22 mouse cellular contexts compared by ENCODE assay signal in genomic region chr8:69923986-69924385, GRCm38 (mm10). TPM values are rescaled to one million over a fixed set of nuclear protein-coding genes. Genes with fewer than 3 reads are reported as not detected.
DNase-seq lines count a peak whose midpoint lies in the region; ATAC-seq lines count a peak whose summit lies in the region.
"Had no signal": no experiment of that assay in that cellular context is flagged by ENCODE, and none has a peak within 500 bp of the region (broad histone marks: within the 10 kb centered on the region; RNA-seq: fewer than 3 reads in every experiment).

No protein-coding gene starts in this region.

- no peak for DNase-seq in liver, embryonic 11.5 days (ENCODE audit: low spot score)
- DNase-seq in liver, result no peak
- no peak for DNase-seq in liver, embryonic 13.5 days
- no peak for DNase-seq in kidney, postnatal 14 days
- no peak for DNase-seq in kidney, adult 9 months
- no peak for DNase-seq in frontal cortex, postnatal 36 days (ENCODE audit: low spot score in 2 of 2)
- DNase-seq: adrenal gland, adult 8-10 months; adrenal gland, postnatal 25 days; cerebellum, adult 18-20 months; cerebellum, adult 9-10 months; cerebellum, postnatal 14 days; forebrain, postnatal 0 days; gastrocnemius, postnatal 25 days; heart, adult 2 months; heart, postnatal 14 days; heart, postnatal 4 days had no signal

- no peak overlapping the region for H3K27ac ChIP-seq in liver, embryonic 11.5 days (ENCODE audit: low read depth, low read length)
- H3K27ac ChIP-seq in liver, embryonic 13.5 days, result peak overlapping the region; percentile 87
- peak overlapping the region; percentile 8 for H3K27ac ChIP-seq in liver, embryonic 16.5 days (ENCODE audit: low read length)
- H3K27ac ChIP-seq: heart, adult 2 months; heart, embryonic 10.5 days; heart, embryonic 13.5 days; hindbrain, embryonic 14.5 days had no signal

- peak; percentile 64 for ATAC-seq in liver, embryonic 11.5 days (replicated peaks; ENCODE audit: low FRiP score)
- peak; percentile 54 for ATAC-seq in liver, embryonic 13.5 days (ENCODE audit: low read depth)
- 0 out of 2 replicates have a peak, but pooled peaks have one; percentile 26 for ATAC-seq in liver, embryonic 16.5 days (ENCODE audit: low read depth)
- ATAC-seq: activated CD4-positive, CD25-positive, alpha-beta regulatory T cell, adult 4 months; forebrain, embryonic 14.5 days; forebrain, postnatal 0 days had no signal

- H3K4me1 ChIP-seq in liver, embryonic 11.5 days (replicated peaks; ENCODE audit: control insufficient read depth, insufficient read depth, low read length), result peaks cover 45% of the 10 kb centered on the region
- peaks cover 88% of the 10 kb centered on the region for H3K4me1 ChIP-seq in liver, embryonic 13.5 days (replicated peaks)
- H3K4me1 ChIP-seq in liver, embryonic 16.5 days (ENCODE audit: control insufficient read depth, low read depth, low read length), result peaks cover 58% of the 10 kb centered on the region

- no peak overlapping the region for H3K4me3 ChIP-seq in liver, embryonic 11.5 days (ENCODE audit: low read depth, low read length)
- no peak overlapping the region for H3K4me3 ChIP-seq in liver, embryonic 13.5 days (replicated peaks)
- no peak overlapping the region for H3K4me3 ChIP-seq in liver, embryonic 16.5 days (ENCODE audit: low read depth, low read length)
- H3K4me3 ChIP-seq: heart, adult 2 months; heart, embryonic 10.5 days; heart, embryonic 13.5 days had no signal

- H3K9ac ChIP-seq in liver, embryonic 11.5 days (ENCODE audit: low read depth, low read length), result no peak overlapping the region
- H3K9ac ChIP-seq in liver, embryonic 13.5 days, result peak overlapping the region; percentile 34; the same call in 1 of the 2 replicates
- no peak overlapping the region for H3K9ac ChIP-seq in liver, embryonic 16.5 days (ENCODE audit: low read depth, low read length)
- H3K9ac ChIP-seq: forebrain, postnatal 0 days; heart, embryonic 13.5 days; hindbrain, embryonic 14.5 days had no signal

- H3K36me3 ChIP-seq in liver, embryonic 11.5 days (ENCODE audit: control insufficient read depth, insufficient read depth, low read length), result peaks cover 11% of the 10 kb centered on the region; the same call in 1 of the 2 replicates
- peaks cover 30% of the 10 kb centered on the region for H3K36me3 ChIP-seq in liver, embryonic 13.5 days
- no peaks in the 10 kb centered on the region for H3K36me3 ChIP-seq in liver, embryonic 16.5 days (ENCODE audit: control insufficient read depth, insufficient read depth)

- 28% methylated on average over 1 of the region's 1 CpGs for WGBS in liver, embryonic 11.5 days
- 6% methylated on average over 1 of the region's 1 CpGs for WGBS in liver, embryonic 13.5 days (ENCODE audit: insufficient replicate concordance)
- WGBS in liver, embryonic 16.5 days (ENCODE audit: insufficient replicate concordance), result 15% methylated on average over 1 of the region's 1 CpGs

- H3K27me3 ChIP-seq in liver, embryonic 11.5 days (replicated peaks; ENCODE audit: control insufficient read depth, insufficient read depth, low read length), result no peaks in the 10 kb centered on the region
- no peaks in the 10 kb centered on the region for H3K27me3 ChIP-seq in liver, embryonic 13.5 days
- no peaks in the 10 kb centered on the region for H3K27me3 ChIP-seq in liver, embryonic 16.5 days (ENCODE audit: control insufficient read depth, insufficient read depth, low read depth, low read length)
- H3K27me3 ChIP-seq: heart, embryonic 13.5 days had no signal

- 0 out of 2 replicates have a peak overlapping the region, but pooled peaks have one; percentile 18 for H3K4me2 ChIP-seq in liver, embryonic 11.5 days
- peak overlapping the region; percentile 33 for H3K4me2 ChIP-seq in liver, embryonic 13.5 days
- H3K4me2 ChIP-seq in liver, embryonic 16.5 days (ENCODE audit: low read depth, low read length), result peak overlapping the region; percentile 4; the same call in 1 of the 2 replicates
- H3K4me2 ChIP-seq: heart, embryonic 13.5 days; hindbrain, embryonic 14.5 days had no signal

- H3K9me3 ChIP-seq in liver, embryonic 11.5 days (ENCODE audit: control insufficient read depth, low read length), result no peaks in the 10 kb centered on the region
- no peaks in the 10 kb centered on the region for H3K9me3 ChIP-seq in liver, embryonic 13.5 days (replicated peaks)
- H3K9me3 ChIP-seq in liver, embryonic 16.5 days (replicated peaks; ENCODE audit: control insufficient read depth, low read length), result no peaks in the 10 kb centered on the region
- H3K9me3 ChIP-seq: heart, embryonic 10.5 days; heart, embryonic 13.5 days had no signal

RNA-seq across cellular contexts. Expression of gene Yjefn3, which starts 21.5 kb away (rescaled TPM):
- 1.7 and 1.9 TPM in 2 replicates for polyA plus RNA-seq in liver, embryonic 11.5 days (2014; fragmentation: Nextera tagmentation; extraction: Ambion mirVana)
- polyA plus RNA-seq in liver, embryonic 13.5 days (2015; fragmentation: Nextera tagmentation; extraction: Ambion mirVana), result 0.74 and 0.81 TPM in 2 replicates
- polyA plus RNA-seq in liver, embryonic 16.5 days (2015; fragmentation: Nextera tagmentation; extraction: Ambion mirVana), result 0.63 and 0.77 TPM in 2 replicates

RNA-seq across cellular contexts. Expression of gene Ndufa13, which starts 21.6 kb away (rescaled TPM):
- 145 and 159 TPM in 2 replicates for polyA plus RNA-seq in liver, embryonic 11.5 days (2014; fragmentation: Nextera tagmentation; extraction: Ambion mirVana)
- 109 and 114 TPM in 2 replicates for polyA plus RNA-seq in liver, embryonic 13.5 days (2015; fragmentation: Nextera tagmentation; extraction: Ambion mirVana)
- 103 and 104 TPM in 2 replicates for polyA plus RNA-seq in liver, embryonic 16.5 days (2015; fragmentation: Nextera tagmentation; extraction: Ambion mirVana)

RNA-seq across cellular contexts. Expression of gene Tssk6, which starts 22.0 kb away (rescaled TPM):
- polyA plus RNA-seq in liver, embryonic 11.5 days (2014; fragmentation: Nextera tagmentation; extraction: Ambion mirVana), result 4.5 and 5.2 TPM in 2 replicates
- 2.4 and 2.5 TPM in 2 replicates for polyA plus RNA-seq in liver, embryonic 13.5 days (2015; fragmentation: Nextera tagmentation; extraction: Ambion mirVana)
- 1.1 and 1.6 TPM in 2 replicates for polyA plus RNA-seq in liver, embryonic 16.5 days (2015; fragmentation: Nextera tagmentation; extraction: Ambion mirVana)
- polyA plus RNA-seq: activated CD4-positive, CD25-positive, alpha-beta regulatory T cell, adult 4 months had no signal

RNA-seq across cellular contexts. Expression of gene Cilp2, which starts 36.5 kb away (rescaled TPM):
- polyA plus RNA-seq in liver, embryonic 11.5 days (2014; fragmentation: Nextera tagmentation; extraction: Ambion mirVana), result 0.48 and 0.56 TPM in 2 replicates
- polyA plus RNA-seq in liver, embryonic 13.5 days (2015; fragmentation: Nextera tagmentation; extraction: Ambion mirVana), result 0.03 and 0.09 TPM in 2 replicates
- polyA plus RNA-seq in liver, embryonic 16.5 days (2015; fragmentation: Nextera tagmentation; extraction: Ambion mirVana), result not detected in 2 replicates
- polyA plus RNA-seq: activated CD4-positive, CD25-positive, alpha-beta regulatory T cell, adult 4 months had no signal
